Mouse (Mus musculus): Measurements from ENCODE around the gene Sec61a2.

The Sec61a2 gene

DNA sequence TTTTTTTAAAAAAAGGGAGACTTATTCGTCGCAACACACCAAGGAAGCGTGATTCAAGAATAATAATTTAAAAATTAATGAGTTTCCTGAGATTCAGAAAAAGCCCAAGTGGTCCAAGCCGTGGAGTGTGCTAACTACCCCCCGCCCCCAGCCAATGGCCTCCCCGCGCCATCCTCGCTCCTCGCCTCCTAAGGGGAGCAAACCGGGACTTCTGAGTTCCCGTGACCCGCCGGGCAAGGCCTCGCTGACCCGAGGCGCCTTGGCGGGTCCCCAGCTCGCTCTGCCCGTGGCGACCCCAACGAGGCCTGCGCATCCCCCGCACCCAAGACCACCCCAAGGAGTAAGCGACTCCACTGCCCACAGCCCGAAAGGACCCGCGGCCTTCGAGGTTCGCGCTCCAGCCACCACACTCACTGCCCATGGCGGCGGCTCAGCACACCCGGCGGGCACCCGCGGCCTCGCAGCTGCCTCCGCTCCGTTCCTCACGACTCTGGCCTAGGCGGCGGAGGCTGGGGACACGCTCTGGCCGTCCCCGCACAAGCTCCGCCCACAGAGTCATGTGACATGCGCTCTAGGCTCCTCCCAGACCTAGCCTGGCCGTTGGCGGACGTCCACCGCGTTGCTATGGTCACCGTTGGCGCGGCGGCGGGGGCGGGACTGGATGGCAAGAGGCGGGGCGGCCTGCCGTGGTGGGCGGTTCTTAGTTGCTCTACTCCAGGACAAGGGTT, at the start of gene Sec61a2:
Sec61a2 (minus strand) TSS at position 590 of the 728 bp plus-strand sequence.
- peak; percentile 82 for DNase-seq (ENCODE audit: low read depth, low spot score)

DNA sequence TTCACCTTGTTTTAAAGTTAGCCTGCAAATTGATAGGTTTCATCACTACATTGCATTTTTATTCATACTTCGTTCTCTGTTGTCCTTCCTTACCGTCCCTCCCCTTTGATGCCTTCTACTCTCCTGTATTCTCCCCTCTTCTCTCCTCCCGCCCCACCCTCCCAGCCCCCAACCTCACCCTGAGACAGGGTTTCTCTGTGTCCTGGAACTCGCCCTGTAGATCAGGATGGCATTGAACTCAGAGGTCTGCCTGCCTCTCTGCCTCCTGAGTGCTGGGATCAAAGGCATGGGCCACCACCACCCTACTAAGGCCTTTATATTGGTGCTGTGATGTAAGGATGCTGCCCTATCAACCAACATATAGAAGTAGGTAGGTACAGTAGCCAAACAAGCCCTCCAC, 47.8 kb upstream of the Sec61a2 start:
- no peak for DNase-seq (ENCODE audit: low read depth, low spot score)

DNA sequence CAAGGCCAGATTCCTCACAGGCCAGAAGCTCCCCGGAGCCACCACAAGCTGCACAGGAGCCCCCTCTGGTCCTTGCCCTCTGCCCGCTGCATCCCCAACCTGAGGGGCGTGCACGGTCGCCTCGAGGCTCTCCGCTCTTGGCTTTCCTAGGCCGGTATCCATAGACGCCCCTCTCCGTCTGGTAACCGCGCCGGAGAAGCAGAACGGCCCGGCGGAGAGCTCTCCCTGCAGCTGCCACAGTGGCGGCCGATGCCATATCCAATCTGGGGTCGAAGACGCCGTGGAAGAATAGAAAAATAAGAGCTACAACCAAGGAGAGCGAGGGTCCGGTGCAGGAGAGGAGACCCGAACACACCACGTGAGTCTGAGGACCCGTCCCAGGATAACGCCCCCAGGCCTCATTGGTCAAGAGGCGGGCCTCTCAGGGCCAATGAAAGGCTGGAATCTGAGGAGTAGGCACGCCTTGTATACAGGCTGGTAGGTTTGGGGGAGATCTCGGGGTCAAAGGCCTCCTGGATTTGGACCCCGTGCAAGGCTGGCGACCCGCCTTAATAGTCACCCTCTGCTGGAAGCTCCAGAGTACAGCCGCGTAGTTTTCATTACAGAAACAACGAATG, 47.3 kb upstream of the Sec61a2 start, which contains the start of gene Dhtkd1:
Dhtkd1 (minus strand) TSS at position 377 of the 617 bp plus-strand sequence.
- DNase-seq (ENCODE audit: low read depth, low spot score), result peak; percentile 59

DNA sequence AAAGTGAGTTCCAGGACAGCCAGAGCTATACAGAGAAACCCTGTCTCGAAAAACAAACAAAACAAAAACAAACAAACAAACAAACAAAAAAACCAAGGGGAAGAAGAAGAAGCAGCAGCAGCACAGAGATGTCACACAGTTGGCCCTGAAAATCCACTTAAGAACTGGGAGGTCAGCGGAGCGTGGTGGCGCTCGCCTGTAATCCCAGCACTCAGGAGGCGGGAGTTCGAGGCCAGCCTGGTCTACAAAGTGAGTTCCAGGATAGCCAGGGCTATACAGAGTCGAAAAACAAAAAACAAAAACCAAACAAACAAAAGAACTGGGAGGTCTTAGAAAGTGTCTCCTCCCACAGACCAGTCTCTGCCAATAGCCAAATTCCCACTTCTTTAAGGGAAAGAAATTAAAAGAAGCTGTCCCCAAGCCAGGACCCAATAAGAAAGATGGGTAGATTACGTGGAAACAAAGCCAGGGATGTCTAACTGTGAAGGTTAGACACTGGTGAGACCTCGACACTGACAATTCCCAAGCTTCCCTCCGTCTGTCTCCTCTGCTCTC, 46.7 kb upstream of the Sec61a2 start:
- no peak for DNase-seq (ENCODE audit: low read depth, low spot score)

DNA sequence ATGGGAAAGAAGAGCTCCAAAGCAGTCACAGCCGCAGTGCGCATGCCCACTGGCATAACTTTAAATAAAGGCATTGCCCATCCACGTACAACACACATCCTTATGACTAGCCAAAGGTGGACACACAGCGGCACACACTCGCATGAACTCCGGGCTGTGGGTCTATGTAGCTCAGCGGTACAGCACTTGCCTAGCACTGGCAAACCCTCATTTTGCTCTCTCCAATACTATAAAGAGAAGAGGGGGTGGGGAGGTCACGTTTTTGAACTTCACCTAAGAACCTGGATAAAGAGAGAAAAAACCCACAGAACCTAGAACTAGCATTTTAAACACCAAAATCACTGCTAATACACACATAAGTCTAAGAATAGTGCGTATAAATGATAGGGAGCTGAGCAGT, 45.7 kb upstream of the Sec61a2 start:
- no peak for DNase-seq (ENCODE audit: low read depth, low spot score)

DNA sequence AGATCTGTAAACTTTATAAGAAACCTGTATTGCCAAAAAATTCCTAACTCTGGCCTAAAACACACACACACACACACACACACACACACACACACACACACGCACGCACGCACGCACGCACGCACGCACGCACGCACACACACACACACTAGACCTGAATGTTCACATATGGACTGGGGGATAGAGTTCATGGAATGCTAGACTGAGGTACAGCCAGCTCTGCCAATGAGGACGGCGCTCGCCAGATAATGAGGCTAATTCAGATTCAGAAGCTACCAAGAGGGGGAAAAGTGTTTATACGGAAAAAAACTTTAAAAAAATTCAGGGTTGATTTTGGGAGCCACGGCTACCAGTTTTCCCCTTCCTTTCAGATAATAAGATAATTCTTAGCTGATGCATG, 44.7 kb upstream of the Sec61a2 start:
- DNase-seq (ENCODE audit: low read depth, low spot score), result no peak

DNA sequence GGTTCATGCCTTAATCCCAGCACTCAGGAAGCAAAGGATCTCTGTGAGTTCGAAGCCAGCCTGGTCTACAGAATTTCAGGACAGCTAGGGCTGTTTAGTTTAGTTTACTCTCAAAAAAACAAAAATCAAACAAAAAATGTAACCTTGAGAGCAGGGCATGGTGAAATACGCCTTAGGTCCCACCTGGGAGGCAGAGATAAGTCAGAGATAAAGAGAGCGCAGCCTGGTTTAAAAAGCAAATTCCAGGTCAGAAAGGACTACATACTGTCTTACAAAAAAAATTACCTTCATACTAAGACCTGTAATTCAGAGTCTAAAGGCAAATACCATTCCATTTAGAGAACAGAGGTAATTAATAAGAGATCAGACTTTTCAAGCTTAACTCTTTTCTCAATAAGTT, 44.1 kb upstream of the Sec61a2 start:
- DNase-seq (ENCODE audit: low read depth, low spot score), result no peak

DNA sequence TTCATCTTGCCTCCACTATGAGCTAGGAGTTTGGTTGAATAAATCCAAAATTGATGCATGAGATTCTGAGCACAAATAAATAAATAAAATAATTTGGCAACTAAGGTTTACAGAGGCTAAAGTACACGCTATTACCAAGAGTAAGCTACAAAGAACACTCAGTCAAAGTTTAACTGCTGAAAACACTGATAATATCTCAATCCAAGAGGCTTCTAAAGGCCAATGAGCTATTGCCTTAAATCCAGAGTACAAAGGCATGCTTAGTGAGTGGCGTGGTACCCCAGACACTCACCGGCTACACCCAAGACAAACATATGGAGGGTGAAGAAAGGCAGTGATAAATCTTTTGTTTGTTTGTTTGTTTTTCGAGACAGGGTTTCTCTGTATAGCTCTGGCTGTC, 41.3 kb upstream of the Sec61a2 start:
- no peak for DNase-seq (ENCODE audit: low read depth, low spot score)

DNA sequence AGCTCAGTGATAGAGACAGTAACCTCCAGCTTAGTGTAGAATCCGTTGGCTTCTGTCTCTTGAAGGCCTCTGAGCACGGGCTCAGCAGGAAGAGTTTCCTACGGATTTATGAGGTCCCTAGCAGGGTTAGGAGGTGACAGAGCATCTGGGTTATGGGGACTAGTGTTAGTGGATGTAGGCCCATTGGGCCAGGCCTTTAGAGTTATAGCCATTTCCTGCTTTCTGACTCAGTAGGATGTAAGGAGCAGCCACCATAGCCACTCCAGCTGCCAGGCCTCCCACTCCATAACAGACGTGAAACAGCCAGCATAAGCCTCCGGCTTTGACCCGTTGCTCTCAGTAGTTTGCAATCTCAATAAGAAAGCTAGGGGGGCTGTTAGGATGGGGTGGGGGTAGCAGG, 40.8 kb upstream of the Sec61a2 start:
- no peak for DNase-seq (ENCODE audit: low read depth, low spot score)

DNA sequence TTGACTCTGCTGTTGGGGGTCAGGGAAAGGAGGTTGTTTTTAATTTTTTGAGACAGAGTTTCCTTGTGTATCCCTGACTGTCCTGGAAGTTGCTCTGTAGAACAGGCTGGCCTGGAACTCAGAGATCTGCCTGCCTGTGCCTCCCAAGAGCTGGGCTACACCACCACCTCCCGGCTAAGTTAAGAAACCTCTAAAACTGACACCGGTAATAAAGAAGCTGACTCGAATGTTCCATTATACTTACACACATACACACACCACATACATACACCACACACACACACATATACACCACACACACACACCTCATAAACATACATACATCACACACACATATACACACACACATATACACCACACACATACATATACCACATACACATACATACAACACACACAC, 39.7 kb upstream of the Sec61a2 start:
- DNase-seq (ENCODE audit: low read depth, low spot score), result no peak

DNA sequence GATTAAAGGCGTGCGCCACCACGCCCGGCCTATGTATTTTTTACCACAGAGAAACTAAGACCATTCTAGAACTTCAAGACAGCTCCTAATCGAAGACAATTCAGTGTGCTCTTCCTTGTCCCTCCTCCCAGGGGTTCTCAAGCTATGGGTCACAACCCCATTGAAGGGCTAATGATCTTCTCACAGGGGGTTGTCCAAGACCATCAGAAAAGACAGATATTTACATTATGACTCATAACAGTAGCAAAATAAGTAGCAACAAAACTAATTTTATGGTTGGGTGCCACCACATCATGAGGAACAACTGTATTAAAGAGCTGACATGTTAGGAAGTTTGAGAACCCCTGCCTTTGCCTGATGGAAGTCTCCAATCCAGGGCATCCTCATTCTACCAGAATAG, 36.7 kb upstream of the Sec61a2 start:
- DNase-seq (ENCODE audit: low read depth, low spot score), result no peak

DNA sequence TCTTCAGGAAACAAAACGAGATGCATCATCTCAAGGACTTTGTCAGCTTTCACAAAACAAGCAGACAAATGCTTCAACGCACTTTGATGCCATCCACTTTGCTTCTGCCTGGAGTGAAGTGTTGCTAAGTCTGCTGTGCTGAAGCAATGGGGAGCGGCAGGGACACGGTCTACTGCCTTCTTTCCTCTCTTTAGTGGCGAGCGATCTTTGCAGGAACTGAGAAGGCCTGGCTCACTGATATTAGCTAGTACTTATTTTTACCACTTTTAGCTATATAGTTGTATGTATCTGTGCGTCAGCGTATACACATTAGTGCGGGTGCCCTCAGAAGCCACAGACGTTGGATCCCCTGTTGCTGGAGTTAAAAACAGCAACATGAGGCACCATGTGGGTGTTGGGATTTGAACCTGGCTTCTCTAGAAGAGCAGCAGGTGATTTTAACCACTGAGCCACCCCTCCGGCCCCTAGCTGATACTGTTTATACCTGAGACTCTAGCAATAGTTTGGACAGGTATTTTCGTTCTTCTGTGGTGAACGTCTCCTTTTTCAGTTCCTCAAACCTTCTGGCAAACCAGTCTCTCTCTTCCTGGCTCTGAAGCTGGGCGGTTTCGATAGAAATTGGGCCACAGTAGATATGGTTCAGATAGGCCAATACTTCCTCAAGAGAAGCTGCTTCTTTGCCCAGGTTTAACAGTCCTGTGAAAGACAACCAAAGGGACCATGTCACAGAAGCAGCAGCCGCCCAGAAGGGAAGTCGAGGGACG, 35.2 kb upstream of the Sec61a2 start:
- no peak for DNase-seq (ENCODE audit: low read depth, low spot score)

DNA sequence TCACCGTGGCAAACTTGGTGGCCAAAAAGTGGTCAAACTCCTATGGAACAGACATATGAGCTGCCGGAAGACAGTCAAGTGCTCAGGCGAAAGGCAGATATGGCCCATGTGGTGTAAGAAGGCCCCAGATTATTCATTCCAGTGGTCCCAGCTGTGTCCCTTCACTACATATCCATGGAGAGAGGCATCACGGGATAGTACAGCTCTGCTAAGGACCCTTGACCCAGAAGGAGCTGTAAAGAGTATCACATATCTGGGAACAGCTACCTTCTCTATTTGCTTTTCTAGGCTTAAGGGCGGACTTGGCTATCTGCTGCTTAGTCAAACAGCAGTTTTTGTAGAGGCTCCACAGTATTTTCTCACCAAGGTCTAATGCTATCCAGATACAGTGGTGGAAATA, 34.6 kb upstream of the Sec61a2 start:
- DNase-seq (ENCODE audit: low read depth, low spot score), result no peak

DNA sequence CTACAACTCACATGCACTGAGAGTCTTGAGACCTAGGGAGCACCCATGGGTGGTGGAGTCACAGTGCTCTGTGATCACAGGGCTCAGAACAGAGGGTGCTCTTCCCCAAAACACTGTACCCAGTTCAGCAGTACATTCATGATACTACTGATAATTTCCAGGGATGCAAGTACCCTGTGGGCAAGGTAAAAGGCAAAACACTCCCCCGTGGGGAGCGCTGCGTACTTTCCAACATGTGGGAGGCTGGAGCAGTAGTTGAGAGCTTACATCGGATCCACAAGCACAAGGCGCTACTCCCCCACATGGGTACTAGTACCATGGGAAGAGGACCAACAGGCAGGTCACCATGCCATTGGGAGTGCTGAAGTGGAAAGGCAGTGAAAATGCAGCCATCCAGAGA, 32.2 kb upstream of the Sec61a2 start:
- DNase-seq (ENCODE audit: low read depth, low spot score), result no peak

DNA sequence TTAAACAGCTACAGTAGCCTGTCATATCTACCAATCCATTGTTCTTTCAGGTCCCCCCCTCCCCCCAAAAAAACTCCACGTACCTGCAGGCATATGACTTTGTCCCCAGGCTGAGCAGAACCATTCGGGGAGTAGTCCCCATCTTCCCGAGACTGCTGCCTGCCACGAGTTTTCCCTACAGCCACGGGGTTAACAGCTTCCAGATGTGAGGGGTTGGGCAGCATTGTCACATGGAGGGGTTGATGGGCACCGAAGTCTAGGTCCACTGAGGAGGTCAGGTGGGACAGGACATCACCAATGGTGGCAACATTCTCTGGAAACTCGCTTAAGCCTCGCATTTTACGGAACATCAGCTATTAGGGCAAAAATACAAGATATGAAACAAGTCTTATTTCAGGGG, 28.6 kb upstream of the Sec61a2 start:
- DNase-seq (ENCODE audit: low read depth, low spot score), result no peak

DNA sequence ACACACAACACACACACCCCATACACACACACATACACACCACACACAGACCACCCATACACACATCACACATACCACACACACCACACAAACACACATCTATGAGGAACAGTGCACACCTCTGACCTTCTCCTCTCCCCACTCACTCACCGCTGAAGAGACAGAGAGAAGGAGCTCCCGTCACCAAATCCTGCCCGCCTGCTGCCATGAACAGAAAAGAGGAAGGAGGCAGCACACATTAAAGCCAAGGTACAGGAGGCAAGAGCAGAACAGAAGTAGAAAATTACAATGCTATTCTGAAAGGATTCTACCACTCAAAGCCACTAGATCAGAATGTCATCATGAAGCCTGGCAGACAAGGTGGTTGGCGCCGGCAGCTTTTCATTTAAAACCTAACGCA, 27.6 kb upstream of the Sec61a2 start:
- no peak for DNase-seq (ENCODE audit: low read depth, low spot score)

DNA sequence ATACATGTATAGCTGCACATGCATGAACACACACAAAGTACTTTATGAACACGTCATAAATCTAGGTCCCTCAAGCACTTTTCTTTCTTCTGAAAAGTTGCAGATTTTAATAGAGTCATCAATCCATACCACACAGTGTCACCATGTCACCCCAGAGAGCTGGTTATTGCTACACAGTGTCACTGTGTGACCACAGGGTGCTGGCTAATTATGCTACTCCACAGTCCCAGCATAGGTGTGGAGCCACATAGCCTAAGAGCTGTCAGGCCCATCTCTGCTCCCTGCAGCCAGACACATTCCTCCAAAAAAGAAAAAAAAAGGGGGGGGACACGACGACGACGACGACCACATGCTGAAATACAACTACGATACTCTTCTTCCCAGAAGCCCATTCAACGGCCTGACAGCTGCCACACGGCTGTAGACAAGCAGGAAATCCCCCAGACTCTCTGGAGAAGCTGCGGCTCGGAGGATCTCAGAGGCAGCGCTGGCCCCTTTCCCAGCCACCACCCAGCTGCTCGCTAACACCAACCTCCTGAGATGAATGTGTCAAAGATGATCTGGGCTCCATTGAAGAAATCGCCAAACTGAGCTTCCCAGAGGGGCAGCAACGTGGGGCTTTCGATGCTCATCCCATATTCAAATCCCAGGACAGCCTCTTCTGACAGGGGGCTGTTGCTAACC, 16.2 kb upstream of the Sec61a2 start:
- no peak for DNase-seq (ENCODE audit: low read depth, low spot score)

DNA sequence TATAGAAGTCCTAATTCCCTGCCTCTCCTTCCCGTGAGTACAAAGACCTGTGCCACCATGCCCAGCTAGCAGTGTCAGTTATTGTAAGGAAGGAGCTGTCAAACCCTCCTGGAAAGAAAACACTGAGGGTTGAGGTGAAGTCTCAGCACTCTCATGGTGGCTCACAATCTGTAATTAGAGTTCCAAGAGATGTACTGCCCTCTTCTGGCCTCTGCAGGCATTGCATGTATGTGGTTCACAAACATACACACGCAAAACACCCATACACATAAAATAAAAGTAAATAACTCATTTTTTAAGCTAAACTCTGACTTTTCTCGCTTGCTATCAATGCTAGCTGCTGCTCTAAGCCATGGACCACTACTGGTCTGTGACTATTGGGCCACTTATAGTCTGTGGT, 11.4 kb upstream of the Sec61a2 start:
- no peak for DNase-seq (ENCODE audit: low read depth, low spot score)

DNA sequence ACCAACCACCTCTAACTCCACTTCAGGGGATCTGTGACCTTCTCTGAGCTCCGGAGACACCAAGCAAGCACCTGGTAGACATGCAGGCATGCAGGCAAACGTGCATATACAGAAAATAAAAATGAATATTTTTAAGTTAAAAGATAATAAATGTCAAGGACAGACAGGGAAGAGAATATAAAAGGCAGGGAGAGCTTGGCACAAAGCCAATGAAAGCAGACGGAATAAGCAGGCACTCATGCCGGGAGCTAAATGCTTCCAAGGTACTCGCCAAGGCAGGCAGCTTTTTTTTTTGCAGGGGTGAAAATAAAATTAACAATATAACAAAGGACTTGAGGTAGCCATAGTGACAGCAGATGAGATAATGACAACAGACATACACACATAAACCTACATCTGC, 10.9 kb upstream of the Sec61a2 start:
- DNase-seq (ENCODE audit: low read depth, low spot score), result peak; percentile 40

DNA sequence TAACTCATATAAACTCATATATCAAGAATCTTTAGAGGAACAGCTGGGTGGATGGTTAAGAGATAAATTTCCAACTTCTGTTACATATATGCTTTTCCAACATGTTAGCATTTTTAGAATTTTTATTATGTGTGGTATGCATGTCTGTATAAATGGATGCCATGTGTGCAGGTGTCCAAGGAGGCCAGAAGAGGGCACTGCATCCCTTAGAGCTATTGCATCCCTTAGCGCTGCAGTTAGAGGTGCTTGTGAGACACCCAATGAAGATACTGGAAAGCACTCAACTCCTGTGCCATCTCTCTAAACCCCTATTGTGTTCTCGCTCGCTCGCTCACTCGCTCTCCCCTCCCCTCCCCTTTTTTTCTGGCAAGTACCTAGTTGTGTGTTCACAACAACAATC, 4.9 kb upstream of the Sec61a2 start:
- DNase-seq (ENCODE audit: low read depth, low spot score), result no peak

DNA sequence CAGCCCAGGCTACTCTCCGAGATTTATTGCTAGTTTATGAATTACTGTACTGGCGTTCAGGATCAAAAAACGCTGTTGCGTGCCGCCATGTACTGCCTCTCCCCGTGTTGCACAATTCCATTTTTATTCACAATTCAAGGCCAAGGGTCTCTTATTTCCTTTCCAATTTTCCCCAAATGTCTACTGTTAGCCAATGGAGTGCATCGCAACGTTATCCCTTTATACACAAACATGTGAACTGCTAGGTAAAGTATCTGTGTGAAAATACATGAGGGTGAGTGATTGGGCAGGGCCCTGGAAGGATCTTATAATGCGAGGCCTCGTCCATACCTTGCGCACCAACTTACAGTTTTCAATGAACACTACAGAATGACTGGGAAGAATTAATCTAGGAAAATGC, 936 bp downstream of the Sec61a2 start:
- no peak for DNase-seq (ENCODE audit: low read depth, low spot score)

DNA sequence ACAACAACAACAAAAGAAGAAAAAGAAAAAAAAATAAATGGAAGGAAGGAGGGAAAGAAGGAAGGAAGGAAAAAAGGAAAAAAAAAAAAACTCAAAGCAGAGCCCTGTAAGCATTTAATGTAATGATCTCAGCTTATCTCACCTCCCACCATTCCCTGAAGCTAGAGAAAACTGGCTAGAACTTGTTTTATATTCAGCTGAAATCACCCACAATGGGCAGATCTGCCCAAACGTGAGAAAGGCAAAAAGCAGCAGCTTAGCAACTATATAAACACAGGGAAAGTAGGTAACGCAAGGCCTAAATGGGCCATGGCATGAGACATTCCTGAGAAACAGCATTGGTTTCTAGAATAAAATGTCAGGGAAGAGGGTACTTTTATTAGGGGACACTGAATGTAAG, 5.8 kb downstream of the Sec61a2 start:
- no peak for DNase-seq (ENCODE audit: low read depth, low spot score)

Data from brain, embryonic 18.5 days (tissue).